Comparison of ENCODE assay signal across 8 mouse cellular contexts in the genomic region with DNA sequence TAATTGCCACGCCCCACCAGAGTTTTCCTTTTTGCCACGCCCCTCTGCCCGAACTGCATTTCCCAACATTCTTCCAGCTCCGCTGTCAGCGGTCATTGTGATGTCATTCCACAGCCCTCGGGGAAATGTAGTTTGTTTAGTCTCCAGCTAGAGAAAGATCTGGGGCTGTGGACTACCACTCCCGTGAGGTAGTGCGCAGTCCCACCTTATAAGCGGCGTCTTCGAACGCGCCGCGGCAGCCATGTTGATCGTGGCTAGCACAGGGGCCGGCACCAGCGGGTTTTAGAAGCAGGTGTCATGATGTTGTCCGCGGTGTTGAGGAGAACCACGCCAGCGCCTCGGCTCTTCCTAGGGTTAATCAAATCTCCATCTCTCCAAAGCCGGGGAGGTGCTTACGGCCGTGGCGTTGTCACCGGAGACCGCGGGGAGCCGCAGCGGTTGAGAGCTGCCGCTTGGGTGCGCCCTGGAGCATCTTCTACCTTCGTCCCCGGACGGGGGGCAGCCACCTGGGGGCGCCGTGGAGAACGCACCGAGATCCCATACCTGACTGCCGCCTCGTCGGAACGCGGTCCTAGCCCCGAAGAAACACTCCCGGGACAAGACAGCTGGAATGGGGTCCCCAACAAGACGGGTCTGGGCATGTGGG. TPM values are rescaled to one million over a fixed set of nuclear protein-coding genes. Genes with fewer than 3 reads are reported as not detected.
DNase-seq lines count a peak whose midpoint lies in the region; ATAC-seq lines count a peak whose summit lies in the region.

A gene (plus strand): TSS at position 120 of the 646 bp plus-strand sequence.

- ATAC-seq in hematopoietic stem cell, adult 5-6 weeks (replicated peaks in 1 of 2; ENCODE audit: insufficient read depth in 1 of 2, low FRiP score in 2 of 2, low TSS enrichment in 1 of 2, low read depth in 1 of 2, poor library complexity in 2 of 2, severe bottlenecking in 2 of 2) = peak; percentile 96 to 97
- ATAC-seq in lung, embryonic 16.5 days (ENCODE audit: low read depth) = peak; percentile 99

- no peaks in the 10 kb centered on the region for H3K27me3 ChIP-seq in lung, embryonic 16.5 days (ENCODE audit: control insufficient read depth, insufficient read depth, low read depth, low read length)

- peak within 1 kb of the TSS; percentile 88 for H3K4me2 ChIP-seq in lung, embryonic 16.5 days (ENCODE audit: low read depth, low read length)

- H3K4me1 ChIP-seq in lung, embryonic 16.5 days (replicated peaks; ENCODE audit: control insufficient read depth, insufficient read depth, low read length) = peaks cover 8% of the 10 kb centered on the region

- under 1% methylated on average over 49 of the region's 49 CpGs for WGBS in lung, embryonic 16.5 days

- peak; percentile 96 for DNase-seq in MEL-GATA-1-ER (ENCODE audit: extremely low read depth, low read depth)
- peak; percentile 91 for DNase-seq in cerebellum, adult 8-10 months
- DNase-seq in forelimb bud, embryonic 11.5 days (ENCODE audit: low read depth, low spot score) = peak; percentile 98
- peak; percentile 92 for DNase-seq in layer of hippocampus, adult 9-10 months (ENCODE audit: low spot score)
- DNase-seq in ovary, postnatal 10 days (ENCODE audit: low spot score) = peak; percentile 50
- DNase-seq in thymus, postnatal 10 days (ENCODE audit: low spot score in 2 of 2) = peak; percentile 84

- peak within 1 kb of the TSS; percentile 36; the same call in 1 of the 2 replicates for H3K27ac ChIP-seq in lung, embryonic 16.5 days (ENCODE audit: low read length)

- no peaks in the 10 kb centered on the region for H3K36me3 ChIP-seq in lung, embryonic 16.5 days (ENCODE audit: control insufficient read depth, insufficient read depth, low read length)

- peak within 1 kb of the TSS; percentile 63 for H3K9ac ChIP-seq in lung, embryonic 16.5 days (ENCODE audit: low read length)

- H3K9me3 ChIP-seq in lung, embryonic 16.5 days (ENCODE audit: control insufficient read depth, low read length) = no peaks in the 10 kb centered on the region

- H3K4me3 ChIP-seq in lung, embryonic 16.5 days (ENCODE audit: low read length) = peak within 1 kb of the TSS; percentile 80

RNA-seq across cellular contexts. Expression of the gene that starts here (rescaled TPM):
- total RNA-seq in hematopoietic stem cell, adult 5-6 weeks (2017) = 20.1 and 21.3 TPM in 2 replicates
- 51.3 and 59.6 TPM in 2 replicates for polyA plus RNA-seq in lung, embryonic 16.5 days (2015; fragmentation: Nextera tagmentation; extraction: Ambion mirVana)

Comparison
In these comparisons a context has a peak if more than half of its experiments do, and no peak if none do; other contexts are left out.
1. Peak in every context shown above with its lines: DNase-seq, ATAC-seq, H3K4me3 ChIP-seq and H3K27ac ChIP-seq.